Mouse (Mus musculus) limb, embryonic 12.5 days (tissue): Measurements from ENCODE around the gene Col4a3bp. TPM values are rescaled to one million over a fixed set of nuclear protein-coding genes. Genes with fewer than 3 reads are reported as not detected.

Source experiments
- ATAC-seq: fragments of 200-750 bp; cut with Nextera tagmentation; 2 replicates; pipeline ENCODE4 v1.8.0; 2017; ENCODE audit warnings: low read depth, moderate TSS enrichment; ENCODE audit not compliant: insufficient number of reproducible peaks, insufficient read depth, low FRiP score, low TSS enrichment
- H3K27ac ChIP-seq: fragments of 300-500 bp; sonication (generic); 2 replicates; pipeline ENCODE4 v1.5.1; 2016; ENCODE audit warnings: mild to moderate bottlenecking, moderate library complexity
- H3K27me3 ChIP-seq: fragments of 300-500 bp; sonication (generic); 2 replicates; pipeline ENCODE4 v1.6.1; 2016; ENCODE audit warnings: mild to moderate bottlenecking, moderate library complexity
- H3K36me3 ChIP-seq: fragments of 300-500 bp; sonication (generic); 2 replicates; pipeline ENCODE4 v1.6.1; 2016; ENCODE audit warnings: mild to moderate bottlenecking, moderate library complexity
- H3K4me1 ChIP-seq: fragments of 300-500 bp; sonication (generic); replicated peaks from 2 replicates; pipeline ENCODE4 v1.6.1; 2016
- H3K4me2 ChIP-seq: fragments of 300-500 bp; sonication (generic); 2 replicates; pipeline ENCODE4 v1.6.1; 2016; ENCODE audit warnings: mild to moderate bottlenecking, moderate library complexity
- H3K4me3 ChIP-seq: fragments of 300-500 bp; sonication (generic); replicated peaks from 2 replicates; pipeline ENCODE4 v1.5.1; 2016; ENCODE audit warnings: mild to moderate bottlenecking
- H3K9ac ChIP-seq: fragments of 300-500 bp; sonication (generic); replicated peaks from 2 replicates; pipeline ENCODE4 v1.6.1; 2016; ENCODE audit warnings: mild to moderate bottlenecking, moderate library complexity
- H3K9me3 ChIP-seq: fragments of 300-500 bp; sonication (generic); 2 replicates; pipeline ENCODE4 v1.6.1; 2016; ENCODE audit warnings: mild to moderate bottlenecking, moderate library complexity
- WGBS: fragments of 180-500 bp; shearing (Covaris S2); methylation state at CpG from one replicate; pipeline ENCODE4 v1.1.7; 2016; 5-methylcytosine and 5-hydroxymethylcytosine counted together
- polyA plus RNA-seq: library from polyadenylated mRNA; unstranded; fragments of >200 nt; fragmentation: Nextera tagmentation; extraction: Ambion mirVana; gene quantifications from 2 replicates; pipeline ENCODE4 v1.2.1, GENCODE M21; 2016

Gene Col4a3bp
- polyA plus RNA-seq, 1 experiment from 2014 or later: 9.8 TPM

DNA sequence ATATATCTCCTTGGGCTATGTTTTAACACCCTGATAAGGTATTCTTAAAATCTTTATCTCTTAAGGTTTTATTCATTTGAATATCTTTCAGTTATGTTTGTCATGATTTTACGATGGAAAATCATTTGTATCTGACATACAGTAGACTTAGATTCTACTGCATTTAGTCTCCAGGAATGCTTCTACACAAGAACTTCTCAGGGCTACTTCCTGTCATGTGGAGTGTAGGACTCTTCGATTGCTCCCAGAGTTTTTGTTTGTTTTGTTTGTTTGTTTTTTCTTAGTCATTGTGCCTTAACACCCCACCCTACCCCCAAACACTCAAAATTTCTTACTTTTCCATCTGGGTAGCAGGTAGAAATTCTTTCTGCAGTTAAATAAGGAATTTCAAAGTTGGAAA lies 1.0 kb upstream of the Col4a3bp start:
- Histone ChIP-seq H3K4me1 (peaks cover 3% of the 10 kb centered on the region; the same call in 1 of the 2 replicates), H3K9me3 (no peaks in the 10 kb centered on the region), H3K27ac (no peak overlapping the region), H3K9ac (no peak overlapping the region), H3K27me3 (no peaks in the 10 kb centered on the region), H3K4me3 (peak overlapping the region; percentile 97), H3K4me2 (peak overlapping the region; percentile 79), H3K36me3 (no peaks in the 10 kb centered on the region)
- 49% methylated on average over 2 of the region's 2 CpGs for WGBS
- no peak for ATAC-seq

DNA sequence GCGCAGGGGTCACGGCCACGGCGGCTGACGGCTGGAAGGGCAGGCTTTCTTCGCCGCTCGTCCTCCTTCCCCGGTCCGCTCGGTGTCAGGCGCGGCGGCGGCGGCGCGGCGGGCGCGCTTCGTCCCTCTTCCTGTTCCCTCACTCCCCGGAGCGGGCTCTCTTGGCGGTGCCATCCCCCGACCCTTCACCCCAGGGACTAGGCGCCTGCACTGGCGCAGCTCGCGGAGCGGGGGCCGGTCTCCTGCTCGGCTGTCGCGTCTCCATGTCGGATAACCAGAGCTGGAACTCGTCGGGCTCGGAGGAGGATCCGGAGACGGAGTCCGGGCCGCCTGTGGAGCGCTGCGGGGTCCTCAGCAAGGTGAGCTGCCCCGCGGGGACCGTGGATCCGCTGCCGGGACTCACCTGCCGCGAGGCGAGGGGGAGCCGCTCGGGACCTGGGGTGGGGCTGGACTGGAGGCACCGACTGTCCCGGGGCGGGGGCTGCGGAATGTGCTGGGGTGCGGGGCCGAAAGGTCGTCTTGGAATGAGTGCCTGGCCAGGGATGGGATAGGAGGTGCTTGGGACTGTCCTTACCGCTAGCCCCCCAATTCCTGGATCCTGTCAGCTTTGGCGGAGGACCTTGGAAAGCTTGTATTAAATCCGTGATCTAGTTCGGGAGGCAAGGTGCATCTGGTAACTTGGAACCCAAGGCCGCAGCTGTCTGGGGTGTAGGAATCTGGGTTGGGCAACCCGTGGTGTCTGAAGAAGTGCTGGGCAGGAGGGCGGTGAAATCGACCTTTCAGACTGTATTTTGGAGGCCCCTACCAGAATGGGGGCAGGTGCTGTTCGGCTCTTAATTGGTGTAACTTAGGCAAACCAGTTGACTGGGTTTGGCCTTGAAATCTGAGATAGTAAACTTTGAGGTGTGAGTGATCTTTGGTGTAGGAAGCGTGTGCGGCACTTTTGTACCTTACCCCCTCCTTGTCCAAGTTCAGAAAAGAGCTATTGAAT lies 778 bp downstream of the Col4a3bp start:
- under 1% methylated on average over 70 of the region's 73 CpGs for WGBS
- peaks cover 3% of the 10 kb centered on the region; the same call in 1 of the 2 replicates for H3K4me1 ChIP-seq
- H3K36me3 ChIP-seq: no peaks in the 10 kb centered on the region
- peak overlapping the region; percentile 91 for H3K9ac ChIP-seq
- no peaks in the 10 kb centered on the region for H3K9me3 ChIP-seq
- no peaks in the 10 kb centered on the region for H3K27me3 ChIP-seq
- ATAC-seq: no peak; the same call in 1 of the 2 replicates
- H3K27ac ChIP-seq: peak overlapping the region; percentile 90
- peak overlapping the region; percentile 79 for H3K4me2 ChIP-seq
- H3K4me3 ChIP-seq: peak overlapping the region; percentile 97

DNA sequence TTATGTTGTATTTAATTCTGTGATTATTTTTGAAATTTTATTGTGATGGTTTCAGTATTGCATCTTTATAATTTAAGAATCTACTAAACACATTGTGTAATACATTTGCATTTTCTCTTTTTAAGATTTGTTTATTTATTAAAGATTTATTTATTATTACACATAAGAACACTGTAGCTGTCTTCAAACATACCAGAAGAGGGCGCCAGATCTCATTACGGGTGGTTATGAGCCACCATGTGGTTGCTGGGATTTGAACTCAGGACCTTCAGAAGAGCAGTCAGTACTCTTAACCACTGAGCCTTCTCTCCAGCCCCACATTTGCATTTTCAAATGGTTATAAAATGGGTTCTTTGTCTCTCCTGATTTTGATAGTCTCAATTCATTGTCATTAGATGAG lies 2.1 kb downstream of the Col4a3bp start:
- Histone ChIP-seq H3K27ac (no peak overlapping the region), H3K27me3 (no peaks in the 10 kb centered on the region), H3K9me3 (no peaks in the 10 kb centered on the region), H3K4me1 (peaks cover 3% of the 10 kb centered on the region; the same call in 1 of the 2 replicates), H3K4me2 (no peak overlapping the region), H3K36me3 (no peaks in the 10 kb centered on the region), H3K9ac (no peak overlapping the region), H3K4me3 (no peak overlapping the region)
- WGBS: 81% methylated on average over 2 of the region's 2 CpGs
- ATAC-seq: no peak

DNA sequence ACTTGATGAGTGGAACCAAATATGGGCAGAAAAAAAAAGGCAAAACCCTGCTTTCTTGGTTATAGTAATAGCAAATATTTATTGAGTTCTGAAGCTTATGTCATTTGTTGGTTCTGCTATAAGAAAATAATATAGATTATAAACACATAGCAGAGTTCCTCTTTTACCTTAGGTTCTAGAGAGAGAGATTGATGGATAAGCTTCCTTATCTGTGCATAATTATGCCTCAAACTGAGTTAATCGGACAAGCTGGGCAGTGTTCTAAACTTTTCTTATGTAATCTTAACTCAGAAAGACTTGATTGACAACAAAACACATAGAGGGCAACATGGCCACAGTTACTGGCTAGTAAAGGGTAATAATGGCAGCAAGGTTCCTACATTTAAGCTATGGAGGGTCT lies 4.8 kb downstream of the Col4a3bp start:
- Histone ChIP-seq H3K4me3 (no peak overlapping the region), H3K9ac (no peak overlapping the region), H3K4me2 (no peak overlapping the region), H3K9me3 (no peaks in the 10 kb centered on the region), H3K27ac (no peak overlapping the region), H3K27me3 (no peaks in the 10 kb centered on the region), H3K36me3 (no peaks in the 10 kb centered on the region), H3K4me1 (peaks cover 3% of the 10 kb centered on the region; the same call in 1 of the 2 replicates)
- 83% methylated on average over 1 of the region's 1 CpGs for WGBS
- ATAC-seq: no peak

DNA sequence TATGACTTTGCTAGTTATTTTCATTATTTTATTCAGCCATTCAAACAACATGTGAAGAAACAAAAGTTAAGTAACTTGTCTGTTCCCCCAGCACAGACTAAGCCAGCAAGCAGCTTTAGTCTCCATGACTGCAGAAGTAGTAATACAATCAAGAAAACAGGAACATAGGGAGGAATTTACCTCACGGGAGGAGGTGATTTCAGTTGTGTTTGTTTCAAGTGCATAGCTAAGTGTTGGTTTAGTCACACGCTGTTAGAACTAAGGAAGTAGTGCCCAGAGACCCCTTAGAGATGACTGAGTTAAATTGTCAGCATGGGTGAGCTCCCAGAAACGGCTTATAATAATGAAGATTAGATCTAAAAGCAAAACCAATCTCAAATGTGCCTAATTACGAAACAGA lies 5.5 kb downstream of the Col4a3bp start:
- ATAC-seq: no peak
- Histone ChIP-seq H3K9me3 (no peaks in the 10 kb centered on the region), H3K27ac (no peak overlapping the region), H3K4me2 (no peak overlapping the region), H3K4me1 (peaks cover 3% of the 10 kb centered on the region; the same call in 1 of the 2 replicates), H3K27me3 (no peaks in the 10 kb centered on the region), H3K4me3 (no peak overlapping the region), H3K36me3 (no peaks in the 10 kb centered on the region), H3K9ac (no peak overlapping the region)
- 85% methylated on average over 4 of the region's 4 CpGs for WGBS

DNA sequence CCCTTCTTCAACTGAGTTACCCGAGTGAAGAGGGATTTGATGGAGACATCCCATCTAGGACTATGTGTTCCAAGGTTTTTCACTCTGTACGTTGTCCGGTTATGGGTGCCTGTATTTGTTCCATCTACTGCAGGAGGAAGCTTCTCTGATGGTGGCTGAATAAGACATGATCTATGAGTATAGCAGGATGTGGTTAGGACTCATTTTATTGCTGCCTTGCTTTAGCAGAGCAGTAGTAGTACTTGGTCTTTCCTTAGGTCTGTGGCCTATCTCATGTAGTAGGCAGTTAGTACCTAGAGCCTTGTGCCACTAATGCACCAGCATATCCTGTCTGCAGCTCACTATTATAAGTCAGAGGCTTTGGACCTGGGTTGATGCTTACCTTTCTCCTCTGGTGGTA lies 12.7 kb downstream of the Col4a3bp start:
- Histone ChIP-seq H3K9me3 (no peaks in the 10 kb centered on the region), H3K27ac (no peak overlapping the region), H3K4me2 (no peak overlapping the region), H3K36me3 (no peaks in the 10 kb centered on the region), H3K4me1 (peaks cover 7% of the 10 kb centered on the region; the same call in 1 of the 2 replicates), H3K9ac (no peak overlapping the region), H3K4me3 (no peak overlapping the region), H3K27me3 (no peaks in the 10 kb centered on the region)
- 94% methylated on average over 3 of the region's 3 CpGs for WGBS
- no peak for ATAC-seq

DNA sequence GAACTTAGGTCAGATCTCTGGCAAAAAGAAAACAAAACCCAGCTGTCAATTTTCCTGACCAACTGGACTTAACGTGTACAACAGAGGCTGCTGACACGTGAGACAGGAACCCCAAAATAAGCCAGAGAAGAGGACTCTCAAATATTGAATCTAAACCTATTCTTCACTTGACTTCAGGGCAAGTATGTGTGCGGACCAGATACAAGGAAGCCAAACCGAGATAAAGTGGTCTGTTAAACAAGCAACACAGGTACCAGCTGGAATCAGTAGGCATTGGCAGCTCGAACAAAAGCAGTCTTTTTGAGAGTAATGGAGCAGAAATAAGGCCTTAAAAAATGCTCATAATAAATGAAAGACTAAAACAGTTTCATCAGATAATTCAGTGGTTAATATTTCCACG lies 25.6 kb downstream of the Col4a3bp start:
- 91% methylated on average over 6 of the region's 6 CpGs for WGBS
- H3K27ac ChIP-seq: no peak overlapping the region
- no peak overlapping the region for H3K4me3 ChIP-seq
- no peak for ATAC-seq
- H3K9me3 ChIP-seq: no peaks in the 10 kb centered on the region
- H3K27me3 ChIP-seq: no peaks in the 10 kb centered on the region
- H3K9ac ChIP-seq: no peak overlapping the region
- H3K4me1 ChIP-seq: no peaks in the 10 kb centered on the region
- no peak overlapping the region for H3K4me2 ChIP-seq
- peaks cover 3% of the 10 kb centered on the region for H3K36me3 ChIP-seq

DNA sequence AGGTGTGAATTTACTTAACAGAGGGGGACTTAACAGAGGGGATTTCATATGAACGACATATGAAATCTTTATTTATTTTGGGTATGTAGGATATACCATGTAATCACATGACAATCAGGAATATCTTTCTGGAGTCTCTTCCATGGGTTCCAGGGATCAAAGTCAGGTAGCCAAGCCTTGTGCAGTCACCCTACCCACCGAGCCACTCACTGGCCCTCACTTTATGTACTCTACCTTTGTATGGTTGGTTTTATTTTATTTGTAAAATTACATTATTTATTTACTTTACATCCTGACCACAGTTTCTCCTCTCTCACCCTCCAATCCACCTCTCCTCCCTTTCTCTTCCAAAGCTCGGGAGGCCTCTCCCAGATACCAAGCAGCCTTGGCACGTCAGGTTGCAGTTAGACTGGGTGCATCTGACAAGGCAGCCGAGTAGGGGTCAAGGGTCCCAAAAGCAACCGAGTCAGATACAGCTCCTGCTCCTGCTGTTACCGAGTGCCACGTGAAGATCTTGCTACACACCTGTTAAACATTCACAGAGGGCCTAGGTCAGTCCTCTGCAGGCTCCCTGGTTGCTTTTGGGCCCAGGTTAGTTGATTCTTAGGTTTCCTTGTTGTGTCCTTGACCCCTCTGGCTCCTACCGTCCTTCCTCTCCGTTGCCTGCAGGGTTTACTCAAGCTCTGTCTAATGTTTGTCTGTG lies 28.0 kb downstream of the Col4a3bp start:
- Histone ChIP-seq H3K36me3 (peaks cover 6% of the 10 kb centered on the region), H3K9ac (no peak overlapping the region), H3K4me1 (no peaks in the 10 kb centered on the region), H3K4me3 (no peak overlapping the region), H3K27ac (no peak overlapping the region), H3K4me2 (no peak overlapping the region), H3K27me3 (no peaks in the 10 kb centered on the region), H3K9me3 (no peaks in the 10 kb centered on the region)
- WGBS: 75% methylated on average over 10 of the region's 10 CpGs
- ATAC-seq: no peak

DNA sequence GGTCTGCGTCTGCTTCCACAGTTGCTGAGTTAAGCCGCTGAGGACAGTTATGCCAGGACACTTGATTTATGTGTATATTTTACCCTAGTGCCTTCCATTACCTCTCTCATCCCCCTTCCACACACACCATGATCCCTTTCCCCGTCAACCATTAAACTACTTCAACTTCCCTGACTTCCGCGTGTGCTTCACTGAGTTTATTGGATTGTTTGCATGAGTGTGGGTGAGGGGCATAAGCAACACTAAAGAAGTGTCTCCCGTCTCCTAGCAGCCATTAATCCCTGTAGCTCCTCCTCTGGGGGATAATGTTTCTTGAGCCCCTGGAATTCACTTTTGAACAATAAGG lies 28.6 kb downstream of the Col4a3bp start:
- Histone ChIP-seq H3K27ac (no peak overlapping the region), H3K9me3 (no peaks in the 10 kb centered on the region), H3K9ac (no peak overlapping the region), H3K36me3 (peaks cover 6% of the 10 kb centered on the region), H3K4me2 (no peak overlapping the region), H3K27me3 (no peaks in the 10 kb centered on the region), H3K4me3 (no peak overlapping the region), H3K4me1 (no peaks in the 10 kb centered on the region)
- WGBS: 70% methylated on average over 6 of the region's 6 CpGs
- no peak for ATAC-seq

DNA sequence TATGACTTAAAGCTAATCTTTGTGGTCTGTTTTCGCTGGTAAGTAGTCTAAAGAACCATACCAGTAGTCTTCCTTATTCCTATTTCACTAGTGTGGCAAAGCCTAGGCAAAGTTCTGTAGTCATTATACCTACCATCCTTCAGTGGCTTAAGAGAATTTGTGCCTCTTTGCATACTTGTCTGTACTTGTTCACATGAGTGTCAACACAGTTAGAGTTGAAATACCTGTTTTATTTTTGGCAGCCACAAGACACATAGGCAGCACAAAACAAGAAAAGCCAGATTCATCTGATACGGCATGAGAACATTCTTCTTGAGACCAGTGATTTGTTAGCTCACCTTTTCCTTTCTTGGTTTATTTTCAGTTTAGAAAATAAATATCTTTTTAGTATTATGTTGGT lies 31.8 kb downstream of the Col4a3bp start:
- H3K36me3 ChIP-seq: peaks cover 6% of the 10 kb centered on the region
- H3K9ac ChIP-seq: no peak overlapping the region
- H3K9me3 ChIP-seq: no peaks in the 10 kb centered on the region
- 90% methylated on average over 2 of the region's 2 CpGs for WGBS
- H3K4me3 ChIP-seq: no peak overlapping the region
- no peak overlapping the region for H3K4me2 ChIP-seq
- no peaks in the 10 kb centered on the region for H3K27me3 ChIP-seq
- no peaks in the 10 kb centered on the region for H3K4me1 ChIP-seq
- ATAC-seq: no peak
- H3K27ac ChIP-seq: no peak overlapping the region

DNA sequence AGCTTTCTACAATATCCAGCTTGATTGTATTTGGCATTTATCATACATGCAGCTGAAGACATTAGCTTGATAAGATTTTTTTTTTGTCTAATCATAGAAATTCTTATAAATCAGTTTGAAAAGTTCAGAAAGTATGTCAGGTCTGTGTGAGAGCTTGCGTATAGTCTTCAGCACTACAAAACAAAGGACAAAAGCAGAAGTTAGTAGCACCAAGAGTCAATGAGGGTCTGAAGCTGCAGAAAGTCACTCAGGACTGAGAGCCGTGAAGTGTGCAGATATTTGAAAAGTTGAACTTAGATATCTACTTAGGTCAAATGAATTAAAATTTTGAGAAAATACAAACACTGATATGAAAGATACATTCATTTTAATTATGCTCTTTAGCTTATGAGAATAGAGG lies 36.7 kb downstream of the Col4a3bp start:
- Histone ChIP-seq H3K27ac (no peak overlapping the region), H3K27me3 (no peaks in the 10 kb centered on the region), H3K4me2 (no peak overlapping the region), H3K36me3 (no peaks in the 10 kb centered on the region), H3K9me3 (no peaks in the 10 kb centered on the region), H3K4me1 (no peaks in the 10 kb centered on the region), H3K4me3 (no peak overlapping the region), H3K9ac (no peak overlapping the region)
- no peak for ATAC-seq
- WGBS: 85% methylated on average over 2 of the region's 2 CpGs
